Mouse (Mus musculus) ovary, adult 18-20 months (tissue): ENCODE measurements around the gene Rras2.

Experiments
- DNase-seq: peaks from one replicate; pipeline ENCODE4 v3.0.0; 2022; ENCODE audit warnings: low spot score, mixed read lengths

Gene Rras2

GRCm38 (mm10) chr7:114117444-114117905, at the start of gene Rras2:
Gene Rras2, minus strand, starts transcription at chr7:114117781.
- peak; percentile 86 for DNase-seq

GRCm38 (mm10) chr7:114162975-114163374, 45.4 kb upstream of the Rras2 start:
- no peak for DNase-seq

- DNase-seq: no peak
These were observed 43.5 kb upstream of the Rras2 start for GRCm38 (mm10) chr7:114161101-114161500.

GRCm38 (mm10) chr7:114157716-114158278, 40.2 kb upstream of the Rras2 start:
- DNase-seq: no peak

- DNase-seq: no peak
These were observed 38.8 kb upstream of the Rras2 start for GRCm38 (mm10) chr7:114156364-114156763.

- no peak for DNase-seq
These were observed 37.7 kb upstream of the Rras2 start for GRCm38 (mm10) chr7:114155053-114155865.

GRCm38 (mm10) chr7:114151036-114151780, 33.6 kb upstream of the Rras2 start:
- DNase-seq: no peak

- no peak for DNase-seq
These were observed 32.0 kb upstream of the Rras2 start for GRCm38 (mm10) chr7:114149564-114149963.

GRCm38 (mm10) chr7:114149135-114149534, 31.6 kb upstream of the Rras2 start:
- DNase-seq: no peak

GRCm38 (mm10) chr7:114145841-114146240, 28.3 kb upstream of the Rras2 start:
- no peak for DNase-seq

- DNase-seq: no peak
These were observed 24.7 kb upstream of the Rras2 start for GRCm38 (mm10) chr7:114142151-114142798.

- DNase-seq: no peak
These were observed 22.4 kb upstream of the Rras2 start for GRCm38 (mm10) chr7:114140026-114140425.

- no peak for DNase-seq
These were observed 21.8 kb upstream of the Rras2 start for GRCm38 (mm10) chr7:114139400-114139799.

- DNase-seq: no peak
These were observed 20.7 kb upstream of the Rras2 start for GRCm38 (mm10) chr7:114138261-114138660.

GRCm38 (mm10) chr7:114135166-114135565, 17.6 kb upstream of the Rras2 start:
- no peak for DNase-seq

GRCm38 (mm10) chr7:114133957-114134356, 16.4 kb upstream of the Rras2 start:
- no peak for DNase-seq

- DNase-seq: no peak
These were observed 14.7 kb upstream of the Rras2 start for GRCm38 (mm10) chr7:114132316-114132715.

GRCm38 (mm10) chr7:114129281-114129680, 11.7 kb upstream of the Rras2 start:
- DNase-seq: no peak

GRCm38 (mm10) chr7:114118180-114118579, 599 bp upstream of the Rras2 start:
- DNase-seq: no peak

- DNase-seq: peak; percentile 70
These were observed 750 bp downstream of the Rras2 start for GRCm38 (mm10) chr7:114116711-114117351.

- no peak for DNase-seq
These were observed 1.6 kb downstream of the Rras2 start for GRCm38 (mm10) chr7:114115961-114116360.

GRCm38 (mm10) chr7:114114976-114115375, 2.6 kb downstream of the Rras2 start:
- no peak for DNase-seq
